Mouse (Mus musculus): ENCODE data around the gene Lrtm1. TPM values are rescaled to one million over a fixed set of nuclear protein-coding genes. Genes with fewer than 3 reads are reported as not detected.

Lrtm1 gene
- polyA plus RNA-seq (2011; ENCODE audit: insufficient read depth, insufficient read length, low read depth, missing spikeins), result 0.09 and 0.10 TPM in 2 replicates

DNA sequence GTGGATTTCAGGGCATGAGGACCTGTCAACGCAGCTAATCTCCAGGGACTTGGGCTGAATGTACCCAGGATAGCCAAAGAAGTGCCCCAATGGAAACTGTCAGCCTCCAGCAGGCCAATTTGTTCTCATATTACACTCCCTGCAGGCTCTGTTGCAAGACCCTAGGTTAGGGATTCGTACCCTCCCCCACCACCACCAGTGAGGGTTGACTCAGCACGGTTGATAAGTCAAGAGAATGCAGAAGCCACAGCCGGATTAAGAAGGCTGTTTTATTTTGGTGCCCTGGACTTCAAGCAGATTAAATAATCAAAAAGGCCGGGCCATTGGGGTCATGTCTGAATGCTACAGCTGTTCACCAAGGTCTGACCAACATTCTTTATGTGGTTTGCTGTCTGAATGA is at the start of gene Lrtm1:
Gene Lrtm1 (plus strand): TSS at position 326 of the 400 bp plus-strand sequence.
- Histone ChIP-seq H3K27ac (ENCODE audit: insufficient read depth, low read length) (no peak within 1 kb of the TSS), H3K9me3 (replicated peaks; ENCODE audit: control insufficient read depth, insufficient read depth, low read length, poor library complexity, severe bottlenecking) (no peaks in the 10 kb centered on the region), H3K9ac (ENCODE audit: low read depth, poor library complexity, severe bottlenecking) (no peak within 1 kb of the TSS), H3K4me3 (ENCODE audit: low read depth, low read length) (no peak within 1 kb of the TSS), H3K36me3 (ENCODE audit: control insufficient read depth, insufficient read depth, low read length, poor library complexity, severe bottlenecking) (no peaks in the 10 kb centered on the region), H3K4me1 (ENCODE audit: control insufficient read depth, insufficient read depth, low read length) (peaks cover 2% of the 10 kb centered on the region), H3K27me3 (ENCODE audit: control insufficient read depth, insufficient read depth, low read length, poor library complexity, severe bottlenecking) (no peaks in the 10 kb centered on the region)
- TF ChIP-seq EP300 (IDR thresholded peaks at IDR 0.05; ENCODE audit: insufficient read depth, low read depth, low read length) (no peak), CTCF (IDR thresholded peaks at IDR 0.05; ENCODE audit: low read depth, low read length) (no peak), POLR2A (IDR thresholded peaks at IDR 0.05; ENCODE audit: insufficient read depth, low read length) (no peak)

- H3K9me3 ChIP-seq (replicated peaks; ENCODE audit: control insufficient read depth, insufficient read depth, low read length, poor library complexity, severe bottlenecking), result no peaks in the 10 kb centered on the region
- H3K36me3 ChIP-seq (ENCODE audit: control insufficient read depth, insufficient read depth, low read length, poor library complexity, severe bottlenecking), result no peaks in the 10 kb centered on the region
- H3K4me1 ChIP-seq (ENCODE audit: control insufficient read depth, insufficient read depth, low read length), result no peaks in the 10 kb centered on the region
- H3K9ac ChIP-seq (ENCODE audit: low read depth, poor library complexity, severe bottlenecking), result no peak overlapping the region
- TF ChIP-seq CTCF (IDR thresholded peaks at IDR 0.05; ENCODE audit: low read depth, low read length) (no peak), EP300 (IDR thresholded peaks at IDR 0.05; ENCODE audit: insufficient read depth, low read depth, low read length) (no peak)
- no peak overlapping the region for H3K4me3 ChIP-seq (ENCODE audit: low read depth, low read length)
- H3K27me3 ChIP-seq (ENCODE audit: control insufficient read depth, insufficient read depth, low read length, poor library complexity, severe bottlenecking), result no peaks in the 10 kb centered on the region
- no peak overlapping the region for H3K27ac ChIP-seq (ENCODE audit: insufficient read depth, low read length)
Observed at GRCm38 (mm10) chr14:28969247-28969646, 48.8 kb upstream of the Lrtm1 start.

- Histone ChIP-seq H3K27ac (ENCODE audit: insufficient read depth, low read length) (no peak overlapping the region), H3K27me3 (ENCODE audit: control insufficient read depth, insufficient read depth, low read length, poor library complexity, severe bottlenecking) (no peaks in the 10 kb centered on the region), H3K4me3 (ENCODE audit: low read depth, low read length) (no peak overlapping the region)
Observed at GRCm38 (mm10) chr14:28972620-28973019, 45.4 kb upstream of the Lrtm1 start.

DNA sequence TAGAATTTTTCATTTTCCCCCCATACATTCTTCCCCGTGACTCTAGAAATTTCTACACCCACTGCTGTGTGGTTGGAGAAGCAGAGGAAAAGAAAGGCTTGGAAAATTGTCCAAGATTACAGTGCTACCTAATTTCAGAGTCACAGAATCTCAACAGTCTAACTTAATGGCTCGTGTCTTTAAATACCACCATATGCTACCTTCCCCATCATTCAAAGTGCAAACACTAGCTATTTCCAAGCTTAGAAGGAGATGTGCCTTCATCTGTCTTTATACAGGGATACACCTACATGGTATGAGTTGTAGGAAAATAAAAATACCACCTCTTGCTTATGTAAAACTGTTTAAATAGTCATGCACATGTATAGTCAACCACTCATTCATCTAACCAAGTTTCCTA is 38.8 kb upstream of the Lrtm1 start:
- Histone ChIP-seq H3K9ac (ENCODE audit: low read depth, poor library complexity, severe bottlenecking) (no peak overlapping the region), H3K4me1 (ENCODE audit: control insufficient read depth, insufficient read depth, low read length) (no peaks in the 10 kb centered on the region), H3K4me3 (ENCODE audit: low read depth, low read length) (no peak overlapping the region), H3K36me3 (ENCODE audit: control insufficient read depth, insufficient read depth, low read length, poor library complexity, severe bottlenecking) (no peaks in the 10 kb centered on the region), H3K27ac (ENCODE audit: insufficient read depth, low read length) (no peak overlapping the region), H3K9me3 (replicated peaks; ENCODE audit: control insufficient read depth, insufficient read depth, low read length, poor library complexity, severe bottlenecking) (no peaks in the 10 kb centered on the region), H3K27me3 (ENCODE audit: control insufficient read depth, insufficient read depth, low read length, poor library complexity, severe bottlenecking) (no peaks in the 10 kb centered on the region)
- TF ChIP-seq EP300 (IDR thresholded peaks at IDR 0.05; ENCODE audit: insufficient read depth, low read depth, low read length) (no peak), CTCF (IDR thresholded peaks at IDR 0.05; ENCODE audit: low read depth, low read length) (no peak), POLR2A (IDR thresholded peaks at IDR 0.05; ENCODE audit: insufficient read depth, low read length) (no peak)

More at GRCm38 (mm10) chr14:28972620-28973019, 45.4 kb upstream of the Lrtm1 start:
- H3K9ac ChIP-seq (ENCODE audit: low read depth, poor library complexity, severe bottlenecking), result no peak overlapping the region
- H3K36me3 ChIP-seq (ENCODE audit: control insufficient read depth, insufficient read depth, low read length, poor library complexity, severe bottlenecking), result no peaks in the 10 kb centered on the region
- H3K4me1 ChIP-seq (ENCODE audit: control insufficient read depth, insufficient read depth, low read length), result no peaks in the 10 kb centered on the region
- no peaks in the 10 kb centered on the region for H3K9me3 ChIP-seq (replicated peaks; ENCODE audit: control insufficient read depth, insufficient read depth, low read length, poor library complexity, severe bottlenecking)
- no peak for TF ChIP-seq EP300 (IDR thresholded peaks at IDR 0.05; ENCODE audit: insufficient read depth, low read depth, low read length)
- no peak for TF ChIP-seq CTCF (IDR thresholded peaks at IDR 0.05; ENCODE audit: low read depth, low read length)
- no peak for TF ChIP-seq POLR2A (IDR thresholded peaks at IDR 0.05; ENCODE audit: insufficient read depth, low read length)

- Histone ChIP-seq H3K27ac (ENCODE audit: insufficient read depth, low read length) (no peak overlapping the region), H3K27me3 (ENCODE audit: control insufficient read depth, insufficient read depth, low read length, poor library complexity, severe bottlenecking) (no peaks in the 10 kb centered on the region)
- peak; percentile 16 for TF ChIP-seq CTCF (IDR thresholded peaks at IDR 0.05; ENCODE audit: low read depth, low read length)
- TF ChIP-seq POLR2A (IDR thresholded peaks at IDR 0.05; ENCODE audit: insufficient read depth, low read length), result no peak
Observed at GRCm38 (mm10) chr14:28980482-28980881, 37.5 kb upstream of the Lrtm1 start.

DNA sequence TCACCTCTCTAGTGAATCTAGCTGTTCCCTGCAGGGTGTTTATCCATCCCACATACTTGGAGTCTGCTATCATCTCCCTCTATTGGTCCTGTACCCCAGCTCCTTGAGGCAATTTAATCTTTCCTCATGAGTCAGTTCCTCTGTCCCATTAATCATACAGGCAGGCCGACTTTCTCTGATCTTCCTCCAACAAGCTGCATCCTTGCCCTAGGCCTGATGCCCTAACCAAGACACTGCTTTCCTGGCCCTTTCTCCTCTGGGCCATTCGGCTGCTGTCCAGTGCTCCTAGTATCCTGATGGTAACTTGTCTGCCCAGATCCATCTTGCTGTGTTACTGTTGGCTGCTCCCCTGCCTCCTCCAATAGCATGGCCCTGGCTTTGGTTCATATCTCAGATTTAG is 33.7 kb upstream of the Lrtm1 start:
- Histone ChIP-seq H3K4me1 (ENCODE audit: control insufficient read depth, insufficient read depth, low read length) (no peaks in the 10 kb centered on the region), H3K9me3 (replicated peaks; ENCODE audit: control insufficient read depth, insufficient read depth, low read length, poor library complexity, severe bottlenecking) (no peaks in the 10 kb centered on the region), H3K4me3 (ENCODE audit: low read depth, low read length) (no peak overlapping the region), H3K36me3 (ENCODE audit: control insufficient read depth, insufficient read depth, low read length, poor library complexity, severe bottlenecking) (no peaks in the 10 kb centered on the region), H3K9ac (ENCODE audit: low read depth, poor library complexity, severe bottlenecking) (no peak overlapping the region), H3K27ac (ENCODE audit: insufficient read depth, low read length) (no peak overlapping the region), H3K27me3 (ENCODE audit: control insufficient read depth, insufficient read depth, low read length, poor library complexity, severe bottlenecking) (no peaks in the 10 kb centered on the region)
- TF ChIP-seq EP300 (IDR thresholded peaks at IDR 0.05; ENCODE audit: insufficient read depth, low read depth, low read length), result no peak

More at GRCm38 (mm10) chr14:28980482-28980881, 37.5 kb upstream of the Lrtm1 start:
- Histone ChIP-seq H3K4me1 (ENCODE audit: control insufficient read depth, insufficient read depth, low read length) (no peaks in the 10 kb centered on the region), H3K9me3 (replicated peaks; ENCODE audit: control insufficient read depth, insufficient read depth, low read length, poor library complexity, severe bottlenecking) (no peaks in the 10 kb centered on the region), H3K4me3 (ENCODE audit: low read depth, low read length) (no peak overlapping the region), H3K9ac (ENCODE audit: low read depth, poor library complexity, severe bottlenecking) (no peak overlapping the region), H3K36me3 (ENCODE audit: control insufficient read depth, insufficient read depth, low read length, poor library complexity, severe bottlenecking) (no peaks in the 10 kb centered on the region)

Measured in ES-Bruce4 (cell line).